Mouse (Mus musculus) layer of hippocampus, postnatal 25 days (tissue): ENCODE results near the gene Itgb2. TPM values are rescaled to one million over a fixed set of nuclear protein-coding genes. Genes with fewer than 3 reads are reported as not detected.

ENCODE experiments used
- DNase-seq, 2 experiments: peaks; one replicate each; pipeline ENCODE4 v3.0.0; 2022; ENCODE audit warnings: mixed read lengths in 2 of 2, low spot score in 1 of 2; ENCODE audit errors: extremely low spot score in 1 of 2
- total RNA-seq, 2 experiments: library from RNA; stranded (reverse); gene quantifications; 2 replicates each; pipeline ENCODE4 v1.2.3; 2021

Gene Itgb2
- total RNA-seq, 2 experiments from 2014 or later = 3.4 to 4.1 TPM

DNA sequence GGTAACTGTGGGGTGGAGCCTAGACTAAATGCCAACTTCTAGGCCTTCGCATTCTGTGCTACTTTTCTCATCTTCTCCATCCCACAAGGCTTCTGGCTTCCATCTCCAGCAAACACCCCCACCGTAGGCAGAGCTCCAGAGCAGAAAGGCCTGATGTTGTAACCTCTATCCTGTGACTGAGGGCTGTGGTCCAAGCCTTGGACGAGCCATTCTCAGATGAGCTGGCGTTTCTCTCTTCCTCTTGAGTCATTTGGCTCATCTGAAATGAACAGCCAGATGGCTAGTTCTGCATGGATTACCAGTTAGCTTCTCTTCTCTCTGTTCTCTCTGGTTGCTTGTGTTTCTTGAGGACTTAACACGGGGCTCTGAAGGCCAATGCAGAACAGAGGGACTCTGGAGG, 14.9 kb downstream of the Itgb2 start:
- no peak for DNase-seq

DNA sequence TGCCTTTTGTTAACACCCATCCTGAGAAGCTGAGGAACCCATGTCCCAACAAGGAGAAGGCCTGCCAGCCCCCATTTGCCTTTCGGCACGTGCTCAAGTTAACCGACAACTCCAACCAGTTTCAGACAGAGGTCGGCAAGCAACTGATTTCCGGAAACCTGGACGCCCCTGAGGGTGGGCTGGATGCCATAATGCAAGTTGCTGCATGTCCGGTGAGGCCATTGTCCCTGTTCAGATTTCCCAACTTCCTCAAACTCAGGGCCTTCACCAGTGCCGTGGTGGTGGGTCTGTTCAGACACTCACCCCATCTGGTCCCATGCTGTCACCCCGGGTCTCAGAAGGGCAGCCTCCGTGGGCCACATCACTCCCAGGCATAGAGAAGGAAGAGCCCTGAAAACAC, 18.5 kb downstream of the Itgb2 start:
- no peak for DNase-seq

DNA sequence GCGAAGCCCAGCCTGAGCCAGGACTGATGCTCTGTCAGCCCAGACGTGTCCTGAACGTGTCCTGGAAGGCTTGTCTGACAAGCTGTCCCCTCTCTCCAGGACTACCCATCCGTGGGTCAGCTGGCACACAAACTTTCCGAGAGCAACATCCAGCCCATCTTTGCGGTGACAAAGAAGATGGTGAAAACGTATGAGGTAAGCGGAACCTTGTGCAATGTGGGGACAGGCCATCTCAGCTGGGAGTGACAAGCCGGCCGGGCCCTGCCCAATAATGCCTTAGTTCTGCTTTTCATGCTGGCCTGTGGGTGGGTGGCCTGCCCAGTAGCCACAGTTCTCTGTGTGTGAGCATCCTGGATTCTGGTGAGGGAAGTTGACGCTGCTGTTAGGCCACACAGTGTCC, 20.8 kb downstream of the Itgb2 start:
- DNase-seq = no peak

DNA sequence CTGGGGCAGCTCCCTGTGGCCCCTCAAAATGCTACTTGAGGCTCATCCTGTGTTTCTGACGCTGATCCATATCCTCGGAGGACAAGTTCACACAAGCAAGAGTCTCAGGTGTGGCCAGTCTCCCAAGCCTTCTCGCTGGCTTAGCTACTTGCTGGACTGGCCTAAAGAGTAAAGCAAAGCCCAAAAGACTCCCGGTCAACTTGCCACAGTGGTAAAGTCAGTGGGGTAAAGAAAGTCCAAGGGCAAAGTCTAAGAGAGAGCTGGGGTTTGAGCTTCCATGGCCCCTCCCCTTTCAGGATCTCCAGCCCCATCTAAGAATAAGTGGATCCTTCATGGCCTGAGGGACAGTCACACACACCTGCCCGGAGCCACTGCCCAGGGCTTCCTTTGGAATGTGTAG, 22.1 kb downstream of the Itgb2 start:
- no peak for DNase-seq

DNA sequence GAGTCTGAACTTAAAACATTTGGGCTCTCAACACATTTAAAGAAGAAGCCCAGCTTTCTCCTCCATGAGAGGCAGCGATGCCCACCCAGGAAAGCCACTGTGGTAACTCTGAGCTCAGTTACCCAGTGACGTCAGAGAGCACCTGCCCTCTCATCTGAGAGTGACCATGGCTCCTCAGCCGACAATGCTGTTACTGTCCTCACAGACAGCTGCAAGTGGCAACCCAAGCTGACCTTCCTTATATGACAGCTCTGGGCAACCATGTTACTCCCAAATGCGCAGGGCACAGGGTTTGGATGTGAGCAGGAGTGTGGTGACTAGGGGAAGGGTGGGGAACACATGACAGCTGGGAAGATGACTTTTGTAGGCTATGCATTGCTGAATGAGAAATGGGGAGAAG, 23.2 kb downstream of the Itgb2 start:
- DNase-seq = no peak

DNA sequence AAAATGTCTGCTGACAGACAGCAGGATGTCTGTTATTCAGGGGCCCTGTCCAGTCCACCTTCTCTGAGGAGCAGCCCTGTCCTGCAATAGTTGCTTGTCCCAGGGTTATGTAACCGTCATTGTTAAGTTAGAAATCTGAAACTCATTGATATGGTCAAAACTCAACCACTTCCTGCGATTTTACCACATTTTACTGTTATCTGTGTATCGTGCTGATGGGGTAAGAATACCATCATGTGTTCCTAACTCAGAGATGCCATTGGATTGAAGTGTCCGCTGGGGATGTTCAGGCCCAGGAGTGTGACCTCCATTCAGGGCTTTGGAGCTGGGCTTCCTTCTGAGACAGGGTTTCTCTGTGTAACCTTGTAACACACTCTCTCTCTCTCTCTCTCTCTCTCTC, 24.9 kb downstream of the Itgb2 start:
- no peak for DNase-seq

DNA sequence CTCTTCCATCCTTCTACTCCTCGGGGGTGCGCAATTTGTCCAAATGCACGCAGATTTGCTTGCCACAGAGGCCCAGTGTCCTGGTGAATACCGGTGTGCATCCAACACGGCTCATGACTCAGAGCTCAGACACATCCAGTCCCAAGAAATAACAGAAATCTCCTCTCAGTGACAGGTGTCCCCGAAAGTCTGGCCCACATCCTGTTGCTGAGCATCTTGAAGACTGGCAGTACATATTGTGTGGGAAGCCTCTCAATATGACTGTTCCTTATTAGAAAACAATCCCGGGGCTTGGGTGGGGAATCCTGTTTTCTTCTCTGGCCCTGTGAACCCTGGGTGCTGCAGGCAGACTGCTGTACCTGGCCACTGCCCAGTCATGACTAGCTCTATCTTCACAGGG, 26.6 kb downstream of the Itgb2 start:
- DNase-seq = no peak

DNA sequence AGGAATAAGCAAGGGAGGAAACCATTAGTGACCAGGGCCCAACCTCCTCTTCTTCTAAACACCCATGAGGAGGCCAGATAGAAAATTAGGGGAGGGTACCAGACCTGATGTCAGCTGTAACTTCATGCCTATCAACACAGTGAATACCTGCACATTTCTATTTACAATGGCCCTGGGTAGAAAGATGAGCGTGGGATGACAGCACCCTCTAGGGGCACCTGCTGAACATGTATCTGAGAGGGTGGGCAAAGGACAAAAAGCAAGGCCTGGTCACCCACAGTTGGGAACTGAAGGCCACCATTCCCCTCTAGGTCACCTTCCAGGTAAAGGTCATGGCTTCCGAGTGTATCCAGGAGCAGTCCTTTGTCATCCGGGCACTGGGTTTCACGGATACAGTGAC, 27.6 kb downstream of the Itgb2 start:
- DNase-seq = no peak

DNA sequence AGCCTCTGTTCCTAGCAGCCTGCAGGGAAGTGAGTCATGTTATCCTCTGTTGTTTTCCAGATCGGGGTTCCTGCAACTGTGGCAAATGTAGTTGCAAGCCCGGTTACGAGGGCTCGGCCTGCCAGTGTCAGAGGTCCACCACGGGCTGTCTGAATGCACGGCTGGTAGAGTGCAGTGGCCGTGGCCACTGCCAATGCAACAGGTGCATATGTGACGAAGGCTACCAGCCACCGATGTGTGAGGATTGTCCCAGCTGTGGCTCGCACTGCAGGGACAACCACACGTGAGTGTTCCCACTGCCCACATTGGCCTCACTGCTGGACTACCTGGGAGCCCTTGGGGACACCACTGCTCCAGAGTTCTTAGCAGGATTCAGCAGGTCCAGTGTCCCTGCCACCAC, 30.0 kb downstream of the Itgb2 start:
- no peak for DNase-seq

DNA sequence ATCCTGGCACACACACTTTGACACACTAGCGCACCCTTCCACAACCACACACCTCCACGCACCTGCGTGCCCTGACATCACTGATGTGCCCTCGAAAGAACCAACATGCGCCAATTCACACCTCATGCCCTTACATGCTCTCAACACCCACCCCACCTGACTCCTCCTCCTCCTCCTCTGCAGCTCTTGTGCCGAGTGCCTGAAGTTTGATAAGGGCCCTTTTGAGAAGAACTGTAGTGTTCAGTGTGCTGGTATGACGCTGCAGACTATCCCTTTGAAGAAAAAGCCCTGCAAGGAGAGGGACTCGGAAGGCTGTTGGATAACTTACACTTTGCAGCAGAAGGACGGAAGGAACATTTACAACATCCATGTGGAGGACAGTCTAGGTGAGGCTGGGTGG, 30.8 kb downstream of the Itgb2 start:
- no peak for DNase-seq

DNA sequence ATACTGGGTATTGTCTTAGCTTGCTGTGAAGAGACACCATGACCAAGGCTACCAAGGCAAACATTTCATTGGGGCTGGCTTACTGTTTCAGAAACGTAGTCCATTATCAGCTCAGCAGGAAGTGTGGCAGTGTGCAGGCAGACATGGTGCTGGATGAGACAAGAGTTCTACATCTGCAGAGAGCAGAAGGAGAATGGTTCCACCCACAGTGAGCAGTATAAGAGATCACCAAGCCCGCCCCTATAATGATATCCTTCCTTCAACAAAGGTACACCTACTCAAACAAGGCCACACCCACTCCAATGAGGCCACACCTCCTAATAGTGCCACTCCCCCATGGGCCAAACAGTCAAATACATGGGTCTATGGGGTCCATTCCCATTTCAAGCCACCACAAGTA, 31.5 kb downstream of the Itgb2 start:
- no peak for DNase-seq

DNA sequence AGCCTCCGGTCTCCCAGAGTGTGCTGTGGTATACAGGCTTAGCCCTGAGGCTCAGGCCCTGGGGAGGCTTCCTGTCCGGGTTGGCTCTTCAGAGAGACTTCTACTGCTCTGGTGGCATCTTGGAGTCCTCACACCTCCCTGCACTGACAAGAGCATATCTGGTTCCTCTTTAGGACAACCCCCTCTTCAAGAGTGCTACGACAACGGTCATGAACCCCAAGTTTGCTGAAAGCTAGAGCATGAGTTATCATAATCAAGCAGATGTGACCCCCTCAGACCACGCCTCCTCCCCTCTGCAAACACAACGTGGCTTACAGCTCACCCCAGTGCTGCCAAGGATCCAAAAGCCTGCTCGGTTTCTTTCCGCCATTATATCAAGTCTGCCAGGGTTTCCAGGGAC, 35.0 kb downstream of the Itgb2 start:
- no peak for DNase-seq

DNA sequence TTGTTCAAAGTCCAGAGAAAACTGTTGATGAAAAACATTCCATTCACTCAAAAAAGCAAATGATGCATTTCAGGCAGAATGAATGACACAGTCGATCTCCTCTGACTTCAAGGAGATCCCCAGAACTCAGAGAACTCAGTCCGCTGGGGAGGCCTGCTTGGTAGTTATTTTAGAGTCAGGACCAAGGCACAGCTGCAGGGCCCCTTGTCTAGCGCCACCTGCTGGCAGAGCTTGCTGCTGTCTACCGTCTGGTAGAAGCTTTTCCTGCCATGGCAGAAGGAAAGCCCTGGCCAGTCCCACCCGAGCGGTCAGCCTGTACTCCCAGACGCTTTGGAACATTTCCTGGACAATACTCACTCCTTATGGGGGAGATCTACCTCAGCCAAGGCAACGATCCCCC, 36.6 kb downstream of the Itgb2 start:
- DNase-seq = peak; percentile 76 to 95

DNA sequence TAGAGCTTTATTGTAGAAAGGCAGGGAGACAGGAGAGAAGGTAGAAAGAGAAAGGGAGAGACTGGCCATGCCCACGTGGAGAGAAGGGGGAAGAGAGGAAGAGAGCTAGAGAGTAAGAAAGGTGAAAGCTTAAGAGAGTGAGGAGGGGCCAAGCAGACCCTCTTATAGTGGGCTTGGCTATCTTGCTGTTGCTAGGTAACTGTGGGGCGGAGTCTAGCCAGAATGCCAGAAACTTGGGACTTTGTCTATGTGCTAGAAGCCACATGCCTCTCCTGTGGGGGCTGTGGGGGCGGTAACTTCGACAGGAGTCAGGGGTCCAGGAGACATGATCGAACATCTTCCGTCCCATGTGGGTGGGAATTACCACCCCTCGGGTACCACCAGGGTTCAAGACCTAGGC, 39.4 kb downstream of the Itgb2 start:
- no peak for DNase-seq

DNA sequence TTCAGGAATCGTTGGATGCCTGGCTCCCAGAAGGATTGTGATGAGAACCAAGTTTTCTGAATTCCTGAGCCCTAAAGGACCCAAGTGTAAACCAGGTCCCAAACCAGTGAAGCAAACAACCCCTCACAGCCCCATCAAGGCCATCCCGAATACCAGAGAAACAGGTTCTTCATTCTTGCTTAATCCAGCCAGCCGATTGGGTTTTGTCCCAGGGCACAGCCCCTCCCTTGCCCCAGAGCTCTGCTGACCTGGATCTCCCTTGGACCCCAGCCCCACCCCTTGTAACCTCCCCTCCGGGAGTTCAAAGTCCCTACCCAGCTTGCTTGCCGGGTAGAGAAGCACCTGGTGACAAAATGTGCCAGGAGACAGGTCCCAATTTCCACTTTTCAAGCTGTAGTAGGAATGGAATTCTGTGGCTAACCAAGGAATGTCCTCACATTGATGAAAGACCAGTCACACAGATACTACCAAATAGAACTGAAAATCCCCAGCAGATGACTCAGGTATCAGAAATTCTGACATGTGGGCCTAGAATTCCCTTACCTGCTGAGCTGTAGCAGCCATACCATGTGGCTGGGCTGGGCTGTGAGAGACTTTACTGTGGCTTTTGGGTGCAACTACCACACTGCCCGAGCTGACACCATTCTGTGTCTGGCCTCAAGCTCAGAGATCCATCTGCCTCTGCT, 40.1 kb downstream of the Itgb2 start:
- DNase-seq = no peak

DNA sequence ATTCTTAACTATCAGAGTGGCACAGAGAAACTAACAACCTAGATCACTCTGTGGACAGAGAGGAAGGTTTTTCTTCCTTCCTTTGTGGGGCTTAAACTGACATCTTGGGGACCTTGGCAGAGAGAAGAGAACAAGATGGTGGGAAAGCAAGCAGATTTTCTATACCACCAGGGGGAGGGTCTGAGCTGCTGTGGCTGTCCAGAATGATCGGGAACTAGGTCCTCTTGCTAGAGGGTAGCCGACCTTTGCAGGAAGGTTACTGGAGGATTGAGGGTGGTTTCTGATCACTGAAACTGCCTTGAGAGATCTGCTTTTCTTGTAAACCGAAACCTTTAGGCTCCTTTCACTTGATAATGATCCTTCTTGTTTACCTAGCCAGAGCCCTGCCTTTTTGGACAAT, 42.2 kb downstream of the Itgb2 start:
- no peak for DNase-seq

DNA sequence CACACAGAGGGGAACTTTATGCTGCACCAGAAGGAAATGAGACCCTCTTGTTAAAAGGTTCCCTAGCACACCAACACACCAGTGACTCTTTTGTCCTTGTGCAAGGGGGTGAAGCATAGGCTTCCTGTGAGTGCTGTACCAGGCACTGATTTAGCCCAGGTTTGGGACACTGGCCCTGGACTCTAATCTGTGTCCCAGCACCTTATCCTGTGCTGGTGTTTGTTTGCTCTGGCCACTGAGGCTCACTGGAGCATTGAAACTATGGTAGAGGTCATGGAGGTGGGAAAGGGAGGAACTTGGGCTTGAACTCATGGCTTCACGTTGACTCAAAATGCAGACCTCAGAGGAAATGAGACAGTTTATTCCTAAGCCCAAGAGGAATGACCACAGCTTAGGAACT, 43.1 kb downstream of the Itgb2 start:
- DNase-seq = no peak

DNA sequence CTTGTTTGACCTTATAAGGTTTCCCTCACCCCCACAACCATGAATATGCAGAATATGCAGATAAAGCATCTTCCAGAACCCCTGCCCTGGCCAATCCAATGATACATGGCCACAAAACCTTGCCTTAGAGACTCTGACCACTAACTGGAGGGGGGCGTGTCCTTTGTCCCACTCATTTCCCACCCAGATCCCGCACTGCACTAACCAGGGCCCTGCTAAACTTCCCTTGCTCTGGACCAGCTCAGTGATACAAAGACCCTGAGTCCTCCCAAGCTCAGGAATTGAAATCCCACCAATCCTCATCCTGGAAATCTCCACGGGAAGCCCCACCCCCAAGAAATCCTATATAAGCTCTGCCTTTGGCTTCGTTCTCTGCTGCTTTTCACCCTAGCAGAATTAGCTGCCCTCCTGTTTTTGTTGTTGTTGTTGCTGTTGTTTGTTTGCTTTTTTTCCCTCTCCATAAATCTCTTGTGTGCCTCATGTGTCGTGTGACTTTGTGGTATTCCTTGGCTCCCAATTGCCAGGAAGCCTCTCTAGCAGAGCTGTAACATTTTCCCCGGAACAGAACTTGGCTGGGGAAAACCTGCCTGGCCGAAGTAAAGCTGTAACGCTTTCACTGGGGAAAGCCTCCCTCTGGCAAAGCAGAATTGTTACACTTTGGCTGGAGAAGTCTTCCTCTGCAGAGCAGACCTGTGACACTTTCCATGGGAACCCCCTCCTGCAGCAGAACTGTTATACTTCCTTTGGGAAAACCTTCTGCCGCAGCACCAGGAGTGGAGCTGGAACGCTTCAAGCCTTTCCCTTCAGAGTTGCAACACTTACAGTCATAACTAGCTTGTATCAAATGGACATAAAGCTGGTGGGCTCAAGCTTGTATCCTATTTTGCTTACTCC, 50.2 kb downstream of the Itgb2 start:
- no peak for DNase-seq

DNA sequence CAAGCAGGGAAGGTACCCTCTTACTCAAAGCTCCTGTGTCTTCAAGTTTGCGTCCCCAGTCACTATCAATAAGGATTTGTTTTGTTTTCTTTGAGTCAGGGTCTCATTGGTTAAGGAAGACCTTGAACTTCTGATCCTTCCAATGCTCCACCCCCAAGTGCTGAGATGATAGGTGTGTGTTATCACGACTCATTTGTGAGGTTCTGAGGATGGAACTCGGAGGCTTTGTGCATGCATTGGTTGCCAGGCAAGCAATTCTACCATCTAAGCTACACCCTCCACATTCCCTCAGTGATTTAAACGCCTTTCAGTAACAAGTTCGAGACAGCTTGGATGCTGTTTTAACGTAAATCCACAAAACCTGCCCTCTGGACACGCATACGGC, 51.0 kb downstream of the Itgb2 start:
- no peak for DNase-seq

DNA sequence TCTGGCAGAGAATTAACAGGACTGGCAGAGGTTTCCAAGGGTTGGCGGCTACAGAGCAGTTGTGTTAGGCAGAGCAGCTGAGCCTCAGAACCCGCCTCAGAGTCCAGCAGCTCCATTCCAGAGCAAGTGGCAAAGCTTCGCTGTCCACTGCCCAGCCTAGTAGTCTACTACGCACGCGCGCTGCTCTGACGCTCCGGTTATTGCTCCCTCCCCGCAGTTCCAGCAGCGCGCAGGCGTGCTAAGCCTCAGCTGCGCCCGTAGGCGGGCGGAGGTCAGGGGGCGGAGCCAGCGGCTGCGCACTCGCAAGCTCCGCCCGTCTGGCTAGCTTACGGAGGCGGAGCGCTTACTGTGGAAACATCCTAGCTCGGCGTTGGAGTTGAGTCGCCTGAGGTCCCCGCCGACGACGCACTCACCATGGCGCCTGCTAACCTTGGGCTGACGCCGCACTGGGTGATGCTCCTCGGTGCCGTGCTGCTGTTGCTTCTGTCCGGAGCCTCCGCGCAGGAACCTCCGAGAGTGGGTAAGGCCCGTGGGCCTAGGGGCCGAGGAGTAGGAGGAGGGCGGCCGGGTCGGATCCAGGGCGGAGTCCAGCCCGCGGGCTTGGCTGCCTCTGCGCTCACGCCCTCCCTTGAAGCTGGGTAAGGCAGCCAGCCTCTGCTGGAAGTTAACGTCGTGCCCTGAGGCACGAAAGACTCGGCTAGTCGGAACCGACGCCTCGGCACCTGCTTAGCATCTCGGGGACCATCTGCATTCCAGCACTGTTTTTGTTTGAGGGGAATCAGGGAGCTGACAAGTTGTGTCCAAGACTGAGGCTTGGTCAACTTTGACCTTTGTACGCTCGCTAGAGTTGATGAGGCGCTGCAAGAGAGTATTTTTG, 51.6 kb downstream of the Itgb2 start, which contains the start of gene Pttg1ip:
TSS of gene Pttg1ip (plus strand) at position 313 of the 877 bp plus-strand sequence.
- peak; percentile 85 to 88 for DNase-seq

DNA sequence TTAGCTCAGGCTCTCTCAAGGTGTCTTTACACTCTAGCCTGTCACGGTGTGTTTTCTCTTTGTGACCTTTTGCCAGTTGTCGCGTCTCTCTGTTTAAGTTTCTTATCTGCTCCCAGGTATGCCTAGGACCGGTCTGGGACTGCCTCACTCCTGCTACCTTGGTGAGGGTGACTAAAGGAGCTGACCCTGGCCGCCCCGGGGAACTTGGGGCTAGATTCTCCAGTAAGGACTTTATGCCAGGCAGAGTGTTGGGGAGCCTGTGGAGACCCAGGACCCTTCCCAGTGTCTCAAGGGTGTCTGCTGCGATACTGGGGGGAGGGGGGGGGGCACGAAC, 52.2 kb downstream of the Itgb2 start:
- DNase-seq = no peak
